Mouse (Mus musculus) stomach, embryonic 15.5 days (tissue): Measurements from ENCODE around the gene Fam187b. TPM values are rescaled to one million over a fixed set of nuclear protein-coding genes. Genes with fewer than 3 reads are reported as not detected.

Source experiments
- ATAC-seq: fragments of 200-750 bp; cut with Nextera tagmentation; 2 replicates; pipeline ENCODE4 v1.8.0; 2017; ENCODE audit warnings: low read depth, moderate number of reproducible peaks, moderate TSS enrichment; ENCODE audit not compliant: insufficient read depth, low FRiP score
- H3K27ac ChIP-seq: fragments of 300-500 bp; sonication (generic); 2 replicates; pipeline ENCODE4 v1.5.1; 2015; ENCODE audit warnings: mild to moderate bottlenecking, inconsistent platforms
- H3K27me3 ChIP-seq: fragments of 300-500 bp; sonication (generic); replicated peaks from 2 replicates; pipeline ENCODE4 v1.6.1; 2015; ENCODE audit warnings: inconsistent platforms
- H3K36me3 ChIP-seq: fragments of 300-500 bp; sonication (generic); 2 replicates; pipeline ENCODE4 v1.6.1; 2015; ENCODE audit warnings: inconsistent platforms
- H3K4me1 ChIP-seq: fragments of 300-500 bp; sonication (generic); 2 replicates; pipeline ENCODE4 v1.6.1; 2015; ENCODE audit warnings: inconsistent platforms
- H3K4me2 ChIP-seq: fragments of 300-500 bp; sonication (generic); 2 replicates; pipeline ENCODE4 v1.6.1; 2015; ENCODE audit warnings: mild to moderate bottlenecking, inconsistent platforms
- H3K4me3 ChIP-seq: fragments of 300-500 bp; sonication (generic); replicated peaks from 2 replicates; pipeline ENCODE4 v1.5.1; 2015; ENCODE audit warnings: inconsistent platforms
- H3K9ac ChIP-seq: fragments of 300-500 bp; sonication (generic); 2 replicates; pipeline ENCODE4 v1.6.1; 2015; ENCODE audit warnings: inconsistent platforms
- H3K9me3 ChIP-seq: fragments of 300-500 bp; sonication (generic); 2 replicates; pipeline ENCODE4 v1.6.1; 2016; ENCODE audit warnings: inconsistent platforms
- WGBS: fragments of 180-500 bp; shearing (Covaris S2); methylation state at CpG from one replicate; pipeline ENCODE4 v1.1.7; 2015; 5-methylcytosine and 5-hydroxymethylcytosine counted together
- polyA plus RNA-seq: library from polyadenylated mRNA; unstranded; fragments of >200 nt; fragmentation: Nextera tagmentation; extraction: Ambion mirVana; gene quantifications from 2 replicates; pipeline ENCODE4 v1.2.1, GENCODE M21; 2015

Gene Fam187b
- polyA plus RNA-seq, 1 experiment from 2014 or later, result 8.7 TPM

DNA sequence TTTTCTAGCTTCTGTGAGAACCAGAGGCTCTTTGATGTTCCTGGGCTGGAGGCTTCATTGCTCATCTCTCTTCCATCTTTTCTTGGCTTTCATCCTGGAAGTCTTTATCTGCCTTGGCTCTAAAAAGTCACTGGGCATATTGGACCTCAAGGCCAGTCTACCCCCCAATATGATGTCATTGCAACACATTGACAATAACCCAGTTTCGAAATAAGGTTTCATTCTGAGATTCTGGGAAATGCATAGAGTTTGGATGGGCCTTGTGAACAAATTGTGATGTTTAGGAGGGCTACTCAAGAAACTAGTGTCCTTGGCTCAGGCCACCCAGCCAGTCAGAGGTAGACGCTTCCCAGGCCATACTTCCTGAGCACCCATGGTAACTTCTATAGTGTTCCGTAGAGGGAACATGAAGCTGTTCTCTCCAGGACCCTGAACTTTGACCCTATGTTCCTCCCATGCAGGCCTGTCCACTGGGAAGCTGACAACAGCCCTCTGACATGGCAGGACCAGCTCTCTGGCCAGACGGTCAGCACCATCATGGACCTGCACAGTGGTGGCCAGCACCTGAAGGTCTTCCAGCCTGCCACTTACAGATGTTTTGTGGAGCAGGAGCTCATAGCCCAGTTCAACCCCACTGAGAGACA lies 15.1 kb downstream of the Fam187b start:
- H3K4me1 ChIP-seq, result no peaks in the 10 kb centered on the region
- H3K27me3 ChIP-seq, result no peaks in the 10 kb centered on the region
- no peak overlapping the region for H3K4me3 ChIP-seq
- ATAC-seq, result no peak
- 85% methylated on average over 4 of the region's 4 CpGs for WGBS
- no peak overlapping the region for H3K27ac ChIP-seq
- H3K4me2 ChIP-seq, result no peak overlapping the region
- no peaks in the 10 kb centered on the region for H3K9me3 ChIP-seq
- no peak overlapping the region for H3K9ac ChIP-seq
- no peaks in the 10 kb centered on the region for H3K36me3 ChIP-seq

DNA sequence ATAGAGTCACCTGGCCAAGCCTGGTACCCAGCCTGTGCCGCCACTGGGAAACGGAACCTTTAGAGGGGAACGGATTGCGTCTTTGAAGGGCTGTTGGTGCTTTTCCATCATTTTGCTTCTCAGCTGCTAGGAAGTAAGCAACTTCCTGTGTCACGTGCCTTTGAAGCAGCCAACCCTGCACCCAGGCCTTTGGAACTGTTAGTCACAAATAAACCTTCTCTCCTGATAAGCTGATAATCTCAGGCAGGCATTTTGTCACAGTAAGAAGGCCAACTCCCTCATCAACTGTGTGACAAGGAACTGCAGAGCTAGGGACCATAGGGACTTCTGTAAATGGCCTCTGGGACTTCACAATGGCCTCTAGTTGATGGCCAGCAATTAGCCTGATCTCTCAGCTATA lies 18.6 kb downstream of the Fam187b start:
- Histone ChIP-seq H3K4me3 (no peak overlapping the region), H3K4me1 (no peaks in the 10 kb centered on the region), H3K27ac (no peak overlapping the region), H3K4me2 (no peak overlapping the region), H3K36me3 (no peaks in the 10 kb centered on the region), H3K9ac (no peak overlapping the region), H3K9me3 (no peaks in the 10 kb centered on the region), H3K27me3 (no peaks in the 10 kb centered on the region)
- ATAC-seq, result no peak
- WGBS, result 65% methylated on average over 5 of the region's 5 CpGs

DNA sequence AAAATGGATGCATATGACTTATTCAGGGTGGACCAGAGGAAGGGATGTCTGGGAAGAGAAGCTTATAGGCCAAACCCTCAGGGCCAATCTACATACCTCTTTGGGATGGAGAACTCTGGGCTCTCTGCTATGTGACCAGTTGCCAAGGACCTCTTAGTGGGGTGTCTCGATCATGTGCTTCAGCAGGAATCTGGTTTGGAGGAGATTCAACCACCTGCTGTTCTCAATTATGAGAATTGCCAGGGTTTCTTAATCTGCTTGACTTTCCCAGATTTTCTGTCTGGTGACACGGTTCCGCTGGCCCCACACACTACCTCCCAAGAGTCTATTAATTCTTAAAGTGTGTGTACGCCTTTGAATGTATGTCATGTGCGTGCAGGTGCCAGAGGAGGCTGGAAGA lies 20.4 kb downstream of the Fam187b start:
- Histone ChIP-seq H3K4me2 (no peak overlapping the region), H3K4me3 (no peak overlapping the region), H3K27ac (no peak overlapping the region), H3K36me3 (no peaks in the 10 kb centered on the region), H3K4me1 (no peaks in the 10 kb centered on the region), H3K9me3 (no peaks in the 10 kb centered on the region), H3K27me3 (no peaks in the 10 kb centered on the region), H3K9ac (no peak overlapping the region)
- no peak for ATAC-seq
- WGBS, result 90% methylated on average over 5 of the region's 5 CpGs

DNA sequence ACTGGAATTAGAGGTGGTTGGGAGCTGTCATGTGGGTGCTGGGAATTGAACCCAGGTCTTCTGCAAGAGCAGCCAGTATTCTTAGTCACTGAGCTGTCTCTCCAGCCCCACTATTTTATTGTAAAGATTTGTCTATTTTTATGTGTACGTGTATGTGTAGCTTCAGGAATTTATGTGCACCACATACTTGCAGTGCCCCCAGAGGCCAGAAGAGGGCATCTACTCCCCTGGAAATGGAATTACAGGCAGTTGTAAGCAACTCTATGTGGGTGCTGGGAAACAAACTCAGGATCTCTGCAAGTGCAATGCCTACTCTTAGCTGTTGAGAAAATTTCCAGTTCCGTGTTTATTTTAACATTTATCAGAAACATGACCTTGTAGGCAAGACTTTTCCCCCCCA lies 22.9 kb downstream of the Fam187b start:
- H3K27me3 ChIP-seq, result no peaks in the 10 kb centered on the region
- 86% methylated on average over 2 of the region's 2 CpGs for WGBS
- peaks cover 11% of the 10 kb centered on the region for H3K4me1 ChIP-seq
- H3K4me3 ChIP-seq, result no peak overlapping the region
- no peak overlapping the region for H3K4me2 ChIP-seq
- ATAC-seq, result no peak
- H3K27ac ChIP-seq, result no peak overlapping the region
- no peaks in the 10 kb centered on the region for H3K9me3 ChIP-seq
- H3K9ac ChIP-seq, result no peak overlapping the region
- H3K36me3 ChIP-seq, result no peaks in the 10 kb centered on the region

DNA sequence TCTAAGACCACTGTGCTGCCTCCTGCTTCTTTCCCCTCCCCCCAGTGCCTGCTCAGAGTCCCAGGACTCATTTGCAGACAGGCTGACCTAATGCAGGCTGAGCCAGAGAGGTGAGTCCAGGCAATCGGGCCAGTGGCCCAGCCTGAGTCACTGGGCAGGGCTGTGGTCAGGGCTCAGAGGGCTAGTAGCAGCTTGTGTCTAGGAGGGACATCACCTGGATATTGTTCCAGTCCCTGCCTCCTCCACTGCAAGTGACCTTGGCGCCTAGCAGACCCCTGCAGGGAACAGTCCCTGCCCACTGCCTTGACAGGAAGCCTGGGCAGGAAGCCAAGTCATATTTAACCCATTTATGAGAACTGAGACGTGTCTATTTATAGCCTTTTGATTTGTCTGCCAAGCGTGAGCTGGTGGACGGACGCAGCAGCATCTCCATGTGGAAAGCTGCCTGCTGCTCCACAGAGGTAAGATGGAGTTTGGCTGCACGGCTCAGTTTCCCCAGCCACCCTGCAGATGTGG lies 27.0 kb downstream of the Fam187b start:
- peak overlapping the region; percentile 9; the same call in 1 of the 2 replicates for H3K4me2 ChIP-seq
- ATAC-seq, result peak; percentile 65
- no peaks in the 10 kb centered on the region for H3K9me3 ChIP-seq
- H3K27me3 ChIP-seq, result no peaks in the 10 kb centered on the region
- no peak overlapping the region; the same call in 1 of the 2 replicates for H3K27ac ChIP-seq
- no peak overlapping the region for H3K4me3 ChIP-seq
- no peaks in the 10 kb centered on the region for H3K36me3 ChIP-seq
- 6% methylated on average over 7 of the region's 7 CpGs for WGBS
- H3K4me1 ChIP-seq, result peaks cover 12% of the 10 kb centered on the region
- H3K9ac ChIP-seq, result no peak overlapping the region

DNA sequence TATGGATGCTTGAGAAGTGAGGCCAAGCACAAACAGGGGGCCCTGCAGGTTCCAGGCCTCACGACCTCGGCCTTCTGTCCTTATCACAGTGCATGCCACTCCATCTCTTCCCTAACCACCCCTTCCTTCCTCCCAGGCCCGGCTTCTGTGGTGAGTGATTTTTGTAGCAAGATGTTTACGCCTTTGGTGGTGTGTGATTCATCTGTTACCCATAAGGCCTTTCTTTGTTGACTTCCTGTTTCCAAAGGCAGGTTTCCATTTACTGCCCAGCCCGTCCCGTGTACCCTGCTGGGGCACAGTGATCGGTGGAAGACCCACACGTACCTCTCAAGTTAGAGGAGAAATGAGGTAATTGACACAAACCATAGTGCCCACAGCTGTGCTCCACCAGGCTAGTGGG lies 29.1 kb downstream of the Fam187b start:
- Histone ChIP-seq H3K27me3 (no peaks in the 10 kb centered on the region), H3K36me3 (no peaks in the 10 kb centered on the region), H3K9me3 (no peaks in the 10 kb centered on the region), H3K27ac (no peak overlapping the region), H3K4me2 (no peak overlapping the region), H3K9ac (no peak overlapping the region), H3K4me3 (no peak overlapping the region), H3K4me1 (peaks cover 12% of the 10 kb centered on the region)
- no peak for ATAC-seq
- 56% methylated on average over 8 of the region's 8 CpGs for WGBS

DNA sequence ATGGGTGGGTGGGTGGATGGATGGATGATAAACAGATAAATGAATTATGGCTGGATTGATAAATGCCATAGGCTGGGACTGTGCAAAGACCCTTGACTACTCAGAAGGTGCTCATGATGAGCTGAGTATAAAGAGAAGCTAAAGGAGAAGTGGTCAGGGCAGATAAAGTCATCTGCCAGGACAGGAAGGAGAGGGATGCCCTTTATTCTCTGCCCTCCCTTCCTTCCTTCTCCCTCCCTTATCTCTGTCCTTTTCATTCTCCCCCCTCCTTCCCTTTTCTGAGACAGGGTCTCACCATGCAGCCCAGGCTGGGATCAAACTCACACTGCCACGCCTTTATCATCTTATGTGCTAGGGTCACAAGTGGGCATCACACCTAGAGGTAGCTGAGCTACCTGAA lies 34.2 kb downstream of the Fam187b start:
- Histone ChIP-seq H3K4me3 (no peak overlapping the region), H3K27ac (no peak overlapping the region), H3K36me3 (no peaks in the 10 kb centered on the region), H3K9me3 (no peaks in the 10 kb centered on the region), H3K4me1 (peaks cover under 1% of the 10 kb centered on the region; the same call in 1 of the 2 replicates), H3K27me3 (no peaks in the 10 kb centered on the region), H3K9ac (no peak overlapping the region), H3K4me2 (no peak overlapping the region)
- ATAC-seq, result no peak
- 41% methylated on average over 1 of the region's 1 CpGs for WGBS

DNA sequence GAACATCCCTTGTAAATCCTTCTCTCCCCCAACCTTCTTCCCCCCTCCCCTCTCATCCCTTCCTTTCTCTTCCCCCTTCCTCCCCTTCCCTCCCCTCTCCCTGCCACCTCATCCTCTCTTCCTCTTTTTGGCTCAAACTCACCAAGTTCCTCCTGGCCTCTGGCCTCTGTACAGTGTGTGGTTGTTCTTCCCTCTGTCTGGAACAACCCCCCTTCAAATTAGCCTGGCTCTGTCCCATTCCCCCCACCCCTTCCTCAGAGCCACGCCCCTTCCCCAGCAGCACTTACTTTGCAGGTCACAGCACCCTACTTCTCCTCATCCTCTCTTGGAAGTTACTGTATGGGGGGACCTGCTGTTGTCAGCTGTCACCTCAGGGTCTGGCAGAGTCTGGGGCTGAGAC lies 34.6 kb downstream of the Fam187b start:
- H3K9ac ChIP-seq, result no peak overlapping the region
- no peak overlapping the region for H3K4me3 ChIP-seq
- ATAC-seq, result 0 out of 2 replicates have a peak, but pooled peaks have one; percentile 31
- H3K4me1 ChIP-seq, result no peaks in the 10 kb centered on the region
- H3K9me3 ChIP-seq, result no peaks in the 10 kb centered on the region
- 0 out of 2 replicates have a peak overlapping the region, but pooled peaks have one; percentile 16 for H3K27ac ChIP-seq
- 72% methylated on average over 1 of the region's 1 CpGs for WGBS
- no peak overlapping the region for H3K4me2 ChIP-seq
- no peaks in the 10 kb centered on the region for H3K27me3 ChIP-seq
- no peaks in the 10 kb centered on the region for H3K36me3 ChIP-seq

DNA sequence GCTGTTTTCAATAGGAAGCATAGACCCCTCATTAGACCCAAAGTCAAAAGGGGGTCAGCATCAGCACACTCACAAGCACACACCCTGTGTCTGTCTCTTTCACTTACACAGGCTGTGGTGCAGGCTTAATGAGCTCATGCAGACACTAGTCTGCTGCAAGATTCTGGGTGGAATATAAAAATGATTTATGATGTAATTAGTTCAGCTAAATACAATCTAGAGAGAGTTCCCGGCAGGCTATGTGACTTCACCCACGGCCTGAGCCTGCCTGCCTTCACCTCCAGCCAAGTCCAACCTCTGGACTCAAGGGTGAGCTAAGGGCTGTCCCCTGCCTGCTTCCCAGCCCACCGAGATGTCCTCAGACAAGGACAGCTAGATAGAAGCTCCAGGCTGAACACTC lies 35.3 kb downstream of the Fam187b start:
- no peaks in the 10 kb centered on the region for H3K4me1 ChIP-seq
- no peak overlapping the region for H3K27ac ChIP-seq
- no peak overlapping the region for H3K4me3 ChIP-seq
- no peak overlapping the region for H3K4me2 ChIP-seq
- WGBS, result 31% methylated on average over 3 of the region's 3 CpGs
- H3K9ac ChIP-seq, result no peak overlapping the region
- no peaks in the 10 kb centered on the region for H3K27me3 ChIP-seq
- no peak for ATAC-seq
- no peaks in the 10 kb centered on the region for H3K36me3 ChIP-seq
- H3K9me3 ChIP-seq, result no peaks in the 10 kb centered on the region

DNA sequence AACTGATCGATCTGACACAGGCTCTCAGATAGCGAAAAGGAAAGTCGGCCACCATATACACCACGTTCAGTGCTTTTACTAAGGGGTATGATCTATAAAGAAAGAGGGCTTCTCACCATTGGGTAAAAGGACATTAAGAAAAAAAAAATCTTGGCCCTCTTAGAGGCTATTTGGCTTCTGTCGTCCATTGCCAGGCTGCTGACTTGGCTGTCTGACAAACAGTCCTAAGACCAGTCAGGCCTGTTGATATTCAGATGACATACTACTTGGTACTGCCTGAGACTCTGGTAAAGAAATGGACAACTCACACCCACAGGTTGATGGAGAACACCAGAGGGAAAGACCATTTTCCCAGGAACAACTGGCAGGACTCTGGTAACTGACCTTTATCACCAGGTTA lies 39.4 kb downstream of the Fam187b start:
- no peak overlapping the region for H3K9ac ChIP-seq
- no peak overlapping the region for H3K27ac ChIP-seq
- no peak overlapping the region for H3K4me2 ChIP-seq
- peaks cover 12% of the 10 kb centered on the region for H3K4me1 ChIP-seq
- no peak overlapping the region for H3K4me3 ChIP-seq
- H3K27me3 ChIP-seq, result no peaks in the 10 kb centered on the region
- H3K36me3 ChIP-seq, result no peaks in the 10 kb centered on the region
- no peaks in the 10 kb centered on the region for H3K9me3 ChIP-seq
- WGBS, result 65% methylated on average over 5 of the region's 5 CpGs
- ATAC-seq, result no peak

DNA sequence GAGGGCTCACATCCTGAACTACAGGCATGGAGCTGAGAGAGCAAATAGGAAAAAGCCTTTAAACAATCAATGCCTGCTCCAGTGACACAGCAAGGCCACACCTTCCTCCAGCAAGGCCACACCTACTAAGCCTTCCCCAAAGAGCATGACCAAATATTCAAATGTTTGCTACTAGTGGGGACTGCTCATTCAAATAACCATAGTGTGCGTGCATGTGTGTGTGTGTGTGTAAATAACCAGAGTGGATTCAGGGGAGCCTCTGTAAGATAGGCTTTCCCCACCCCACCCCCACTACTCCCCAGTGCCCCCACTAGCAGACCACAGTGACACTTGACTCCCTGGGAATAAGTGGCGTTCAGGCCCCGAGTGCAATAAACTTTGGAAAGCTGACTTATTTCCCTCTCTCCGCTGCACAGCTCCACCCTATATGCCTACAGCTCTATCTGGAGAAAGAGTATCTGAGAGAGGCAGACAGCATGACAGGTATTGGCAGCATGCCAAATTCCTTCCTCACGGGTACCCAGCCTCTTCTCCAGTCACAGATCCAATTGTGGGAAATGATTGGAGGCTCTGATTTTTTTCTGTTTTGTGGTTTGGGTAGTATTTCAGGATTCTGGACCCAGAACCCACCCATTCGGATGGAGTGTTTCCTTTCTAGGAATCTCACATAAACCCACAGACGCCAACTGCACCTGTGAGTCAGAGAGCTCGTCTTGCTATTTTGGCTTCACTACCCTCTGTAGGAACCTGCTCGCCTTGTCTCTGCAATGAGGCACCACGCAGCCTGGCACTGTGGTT lies 43.7 kb downstream of the Fam187b start:
- Histone ChIP-seq H3K36me3 (no peaks in the 10 kb centered on the region), H3K9ac (no peak overlapping the region), H3K4me3 (no peak overlapping the region), H3K27me3 (no peaks in the 10 kb centered on the region), H3K9me3 (no peaks in the 10 kb centered on the region), H3K27ac (0 out of 2 replicates have a peak overlapping the region, but pooled peaks have one; percentile 0), H3K4me2 (no peak overlapping the region; the same call in 1 of the 2 replicates), H3K4me1 (peaks cover 12% of the 10 kb centered on the region)
- peak; percentile 77 for ATAC-seq
- WGBS, result 34% methylated on average over 10 of the region's 10 CpGs

DNA sequence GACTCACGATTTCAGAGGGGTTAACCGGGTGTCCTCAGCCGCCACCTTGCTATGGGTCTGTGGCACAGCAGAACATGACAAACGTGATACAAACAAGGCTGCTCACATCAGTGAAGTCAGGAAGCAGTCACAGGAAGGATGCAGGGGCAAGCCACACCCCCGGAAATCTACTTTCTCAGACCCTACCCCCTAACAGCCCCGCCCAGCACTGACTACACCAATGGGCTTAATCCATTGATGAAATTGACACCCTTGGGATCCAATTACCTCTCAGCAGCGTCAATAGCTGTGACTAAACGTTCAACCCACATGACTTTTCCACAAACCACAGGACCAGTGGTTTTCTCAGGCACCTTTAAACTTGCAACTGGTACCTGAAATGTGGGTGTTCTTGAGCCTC lies 55.0 kb downstream of the Fam187b start:
- no peak overlapping the region for H3K9ac ChIP-seq
- no peak for ATAC-seq
- no peaks in the 10 kb centered on the region for H3K4me1 ChIP-seq
- no peaks in the 10 kb centered on the region for H3K9me3 ChIP-seq
- no peaks in the 10 kb centered on the region for H3K36me3 ChIP-seq
- H3K4me2 ChIP-seq, result no peak overlapping the region
- 71% methylated on average over 8 of the region's 8 CpGs for WGBS
- no peak overlapping the region for H3K4me3 ChIP-seq
- no peak overlapping the region for H3K27ac ChIP-seq
- no peaks in the 10 kb centered on the region for H3K27me3 ChIP-seq
